ENCODE assay signal across 19 mouse cellular contexts in genomic region chr19:44415464-44415863, GRCm38 (mm10).
"Had no signal": no experiment of that assay in that cellular context is flagged by ENCODE, and none has a peak within 500 bp of the region (broad histone marks: within the 10 kb centered on the region; RNA-seq: fewer than 3 reads in every experiment).

No protein-coding gene starts in this region.

- H3K4me1 ChIP-seq: heart, embryonic 10.5 days; heart, embryonic 12.5 days; hindbrain, embryonic 13.5 days; hindbrain, embryonic 15.5 days; limb, embryonic 13.5 days had no signal

- DNase-seq: forebrain, postnatal 0 days; gastrocnemius, postnatal 36 days; heart, adult 18-20 months; heart, postnatal 14 days; heart, postnatal 36 days; kidney, postnatal 14 days; layer of hippocampus, adult 9-11 months; layer of hippocampus, postnatal 36 days; left cerebral cortex, postnatal 4 days had no signal

- H3K36me3 ChIP-seq: heart, embryonic 10.5 days; heart, embryonic 12.5 days; hindbrain, embryonic 13.5 days; hindbrain, embryonic 15.5 days; kidney, embryonic 15.5 days; limb, embryonic 13.5 days; limb, embryonic 15.5 days had no signal

- H3K9me3 ChIP-seq: heart, embryonic 10.5 days; heart, embryonic 12.5 days; hindbrain, embryonic 13.5 days; hindbrain, embryonic 15.5 days; kidney, embryonic 15.5 days; limb, embryonic 13.5 days; limb, embryonic 15.5 days had no signal

- H3K4me3 ChIP-seq: heart, embryonic 10.5 days; heart, embryonic 12.5 days; hindbrain, embryonic 13.5 days; hindbrain, embryonic 15.5 days; kidney, embryonic 15.5 days; limb, embryonic 13.5 days; limb, embryonic 15.5 days had no signal

- H3K27me3 ChIP-seq: hindbrain, embryonic 15.5 days; limb, embryonic 13.5 days had no signal

- H3K4me2 ChIP-seq: heart, embryonic 12.5 days; hindbrain, embryonic 13.5 days; hindbrain, embryonic 15.5 days; kidney, embryonic 15.5 days; limb, embryonic 13.5 days; limb, embryonic 15.5 days had no signal

- ATAC-seq: forebrain, postnatal 0 days; hindbrain, postnatal 0 days; intestine, embryonic 16.5 days had no signal

- H3K9ac ChIP-seq: forebrain, postnatal 0 days; heart, embryonic 12.5 days; hindbrain, embryonic 13.5 days; hindbrain, embryonic 15.5 days; kidney, embryonic 15.5 days; limb, embryonic 13.5 days; limb, embryonic 15.5 days had no signal

- H3K27ac ChIP-seq: heart, embryonic 10.5 days; hindbrain, embryonic 13.5 days; hindbrain, embryonic 15.5 days; hindbrain, postnatal 0 days; kidney, embryonic 15.5 days; kidney, postnatal 0 days; limb, embryonic 13.5 days; limb, embryonic 15.5 days had no signal
